Mouse (Mus musculus) urinary bladder, postnatal 4 days (tissue): ENCODE data around the gene Spef1.
"Not testable (repeated sequence)": the region's sequence is repeated elsewhere in the genome, so short reads cannot be mapped to it uniquely, and the experiment has no call there.

Experiments
- DNase-seq, 2 experiments: peaks; one replicate each; pipeline ENCODE4 v3.0.0; 2021 to 2022; ENCODE audit warnings: low spot score in 2 of 2

Gene Spef1

DNA sequence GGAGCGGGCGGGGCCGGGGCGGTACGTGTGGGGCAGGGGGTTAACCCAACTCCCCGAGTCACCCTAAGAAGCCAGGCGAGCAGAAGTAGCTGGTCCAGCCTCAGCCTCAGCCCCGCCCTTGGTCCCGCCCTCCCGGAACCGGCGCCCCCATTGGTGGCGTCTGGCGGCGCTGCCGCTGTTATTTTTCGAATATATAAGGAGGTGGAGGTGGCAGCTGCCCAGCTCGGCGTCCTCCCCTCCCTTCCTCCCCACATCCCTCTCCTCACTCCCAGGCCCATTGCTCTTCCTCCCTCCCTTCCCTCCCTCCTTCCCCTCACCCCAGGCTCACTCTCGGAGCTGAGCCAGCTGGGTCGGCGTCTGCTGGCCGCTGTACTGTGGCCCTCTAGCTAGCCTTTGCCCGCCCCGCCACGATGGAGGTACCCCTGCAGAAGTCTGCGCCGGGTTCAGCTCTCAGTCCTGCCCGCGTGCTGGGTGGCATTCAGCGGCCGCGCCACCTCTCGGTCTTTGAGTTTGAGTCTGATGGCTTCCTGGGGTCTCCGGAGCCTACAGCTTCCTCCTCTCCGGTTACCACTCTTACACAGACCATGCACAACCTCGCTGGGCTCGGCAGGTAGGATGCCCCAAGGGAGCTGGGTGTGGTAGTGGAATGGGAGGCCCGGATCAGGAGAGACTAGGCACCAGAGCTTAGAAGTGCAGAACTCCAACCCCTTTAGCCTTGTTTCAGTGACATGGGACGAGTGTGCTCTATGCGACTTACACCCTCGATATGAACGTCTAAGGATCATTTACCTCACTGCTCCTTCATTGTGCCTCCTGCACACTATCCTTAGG is at the start of gene Spef1, which contains the start of gene Cdc25b:
TSS of gene Spef1 (minus strand) at position 512 of the 831 bp plus-strand sequence.
TSS of gene Cdc25b (plus strand) at position 179 of the 831 bp plus-strand sequence.
- DNase-seq = peak; percentile 86 to 89

DNA sequence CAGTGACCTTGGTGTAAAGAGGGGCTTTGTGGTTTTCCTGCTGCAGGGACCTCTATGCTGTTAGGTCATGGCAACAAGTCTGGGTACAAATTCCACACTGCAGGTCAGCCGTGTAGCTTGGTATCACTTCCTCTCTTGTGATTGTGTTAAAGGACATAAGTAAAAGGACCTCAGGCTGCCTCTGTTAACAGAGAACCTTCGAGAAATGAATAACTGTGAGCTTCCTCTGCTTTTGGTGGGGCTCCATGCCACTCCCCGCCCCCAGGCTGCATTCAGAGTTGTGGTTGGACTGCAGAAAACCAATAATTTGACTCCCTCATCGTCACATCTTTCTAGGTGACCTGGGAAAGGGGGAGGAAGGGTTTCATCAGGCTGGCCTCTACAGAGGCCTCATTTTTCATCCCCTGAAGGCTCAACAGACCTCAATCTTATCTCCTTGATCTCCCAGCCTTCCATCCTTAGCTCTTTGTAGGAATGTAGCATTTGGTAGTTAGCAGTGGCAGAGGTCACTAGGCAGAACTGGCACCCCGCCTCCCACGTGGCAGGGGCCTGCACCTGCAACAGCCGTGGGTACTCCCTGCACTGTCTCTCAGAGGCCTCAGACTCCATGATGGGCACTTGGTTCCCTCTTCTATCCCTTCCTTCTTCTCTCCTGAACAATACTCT is 48.0 kb upstream of the Spef1 start:
- DNase-seq = no peak

DNA sequence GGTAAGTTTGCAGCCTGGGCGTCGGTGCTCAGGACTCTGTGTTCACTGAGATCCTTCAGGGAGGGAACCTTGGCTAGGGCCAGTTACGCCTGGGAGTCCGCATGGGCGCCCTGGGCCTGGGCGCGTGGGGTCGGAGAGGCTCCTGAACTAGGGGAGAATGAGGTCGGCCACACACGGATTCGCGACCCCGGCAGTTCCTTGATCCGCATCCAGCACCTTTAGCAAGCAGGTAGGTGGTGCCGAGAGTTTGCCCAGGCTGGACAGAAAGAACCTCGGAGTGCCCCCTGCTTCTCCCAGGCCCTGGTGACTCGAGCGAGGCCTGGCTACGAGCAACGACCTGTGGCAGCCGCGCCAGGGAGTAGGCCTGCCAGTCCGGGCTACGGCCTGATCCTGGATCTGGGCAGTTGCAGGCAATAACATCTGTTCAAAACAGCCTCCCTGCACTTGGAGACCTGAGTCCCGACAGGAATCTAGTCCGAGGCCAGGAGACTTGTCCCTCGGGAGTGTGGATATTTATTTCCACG is 47.1 kb upstream of the Spef1 start:
- no peak for DNase-seq

DNA sequence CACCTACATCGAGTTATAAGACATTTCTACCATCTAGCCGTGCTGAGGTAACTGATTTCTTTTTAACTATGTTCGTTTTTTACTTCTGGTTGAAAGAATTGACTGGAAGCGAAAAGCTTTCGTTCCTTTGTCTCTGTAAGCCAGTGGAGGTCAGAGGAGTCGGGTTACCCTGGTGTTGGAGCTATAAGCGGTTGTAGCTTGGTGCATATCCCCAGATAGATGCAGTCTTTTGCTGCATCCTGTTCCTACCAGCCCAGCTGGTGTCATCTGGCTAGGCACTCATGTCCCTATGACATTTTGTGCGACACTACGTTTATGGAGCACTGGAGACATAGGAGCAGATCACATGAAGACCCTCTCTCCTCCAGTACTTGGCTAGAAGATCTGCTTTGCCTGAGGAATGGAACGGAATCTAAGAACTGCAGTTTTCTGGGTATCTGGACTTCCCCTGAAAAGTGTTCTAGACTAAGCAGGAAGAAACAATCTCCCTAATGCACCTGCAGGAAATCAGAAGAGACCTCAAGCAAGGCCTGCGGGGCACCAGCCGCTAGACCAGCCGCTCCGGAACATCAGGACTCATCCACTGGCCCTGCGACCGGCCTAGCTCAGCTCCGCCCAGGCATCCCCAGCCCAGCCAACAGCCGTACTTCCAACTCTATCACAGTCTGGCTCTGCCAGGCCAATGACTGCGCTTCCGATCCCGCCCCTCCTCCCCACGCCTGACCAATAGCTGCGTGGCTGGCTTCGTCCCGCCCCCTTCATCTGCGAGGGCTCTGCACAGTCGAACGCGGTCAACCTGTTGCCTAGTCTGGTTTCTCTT is 46.4 kb upstream of the Spef1 start, which contains the start of gene Mavs:
TSS of gene Mavs (plus strand) at position 757 of the 820 bp plus-strand sequence.
- peak; percentile 94 to 97 for DNase-seq

DNA sequence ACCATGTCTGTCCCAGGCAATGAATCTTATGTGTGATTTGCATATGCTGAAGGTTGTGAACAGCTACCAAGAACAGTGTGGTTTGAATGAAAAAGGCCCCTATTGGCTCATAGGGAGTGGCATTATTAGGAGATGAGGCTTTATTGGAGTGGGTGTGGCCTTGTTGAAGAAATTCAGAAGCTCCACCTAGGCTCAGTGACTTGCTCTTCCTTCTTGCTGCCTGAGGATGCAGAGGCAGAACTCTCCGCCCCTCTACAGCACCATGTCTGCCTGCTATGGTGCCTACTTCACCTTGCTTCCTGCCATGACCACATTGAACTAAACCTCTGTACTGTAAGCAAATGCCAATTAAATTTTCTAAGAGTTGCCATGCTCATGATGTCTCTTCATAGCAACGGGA is 45.5 kb upstream of the Spef1 start:
- DNase-seq = no peak

DNA sequence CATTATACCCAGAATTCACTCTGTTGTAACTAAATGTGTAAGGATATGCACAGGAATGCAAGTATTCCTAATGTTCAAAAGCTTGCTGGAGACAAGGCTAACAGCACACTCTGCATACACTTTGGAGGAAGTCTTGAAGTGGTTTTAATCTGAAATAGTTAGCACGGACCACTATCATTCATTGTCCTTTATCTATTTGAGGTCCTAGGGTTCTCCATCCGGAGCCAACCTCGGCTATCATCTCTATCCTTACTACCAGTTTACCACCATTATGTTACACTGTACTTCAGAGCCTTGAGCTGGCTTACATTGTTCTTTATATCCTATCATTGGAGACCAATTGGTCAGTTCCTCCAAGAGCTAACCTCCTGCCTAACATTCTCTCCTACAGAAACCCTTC is 40.2 kb upstream of the Spef1 start:
- DNase-seq = no peak

DNA sequence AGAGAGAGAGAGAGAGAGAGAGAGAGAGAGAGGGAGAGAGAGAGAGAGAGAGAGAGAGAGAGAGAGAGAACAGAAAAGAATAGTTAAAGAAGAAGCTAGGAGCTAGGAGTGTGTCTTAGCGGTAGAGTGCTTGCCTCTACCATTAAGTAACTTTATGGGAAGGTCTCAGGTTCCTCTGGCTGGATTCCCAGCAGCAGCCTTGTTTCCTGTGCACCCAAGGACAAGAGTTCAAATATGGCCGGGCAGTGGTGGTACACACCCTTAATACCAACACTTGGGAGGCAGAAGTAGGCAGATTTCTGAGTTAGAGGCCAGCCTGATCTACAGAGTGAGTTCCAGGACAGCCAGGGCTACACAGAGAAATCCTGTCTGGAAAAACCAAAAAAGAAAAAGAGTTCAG is 39.6 kb upstream of the Spef1 start:
- DNase-seq = not testable (repeated sequence)

DNA sequence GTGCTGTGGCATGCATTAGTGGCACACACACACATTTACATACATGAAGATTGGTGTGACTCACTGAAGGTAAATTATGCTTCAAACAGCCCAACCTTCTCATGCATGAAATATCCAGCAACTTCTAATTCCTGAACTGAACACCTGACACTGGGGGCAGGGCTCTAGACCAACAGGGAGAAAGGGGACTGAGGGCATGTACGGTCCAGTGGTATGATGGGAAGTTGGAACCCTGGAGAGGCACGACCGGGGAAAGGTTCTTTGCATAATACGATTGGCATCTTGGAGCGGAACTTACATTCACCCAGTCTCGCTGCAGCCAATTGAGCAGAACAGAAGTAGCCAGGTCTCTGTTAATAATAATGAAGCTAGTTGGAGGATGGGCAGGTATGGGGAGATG is 38.1 kb upstream of the Spef1 start:
- no peak for DNase-seq

DNA sequence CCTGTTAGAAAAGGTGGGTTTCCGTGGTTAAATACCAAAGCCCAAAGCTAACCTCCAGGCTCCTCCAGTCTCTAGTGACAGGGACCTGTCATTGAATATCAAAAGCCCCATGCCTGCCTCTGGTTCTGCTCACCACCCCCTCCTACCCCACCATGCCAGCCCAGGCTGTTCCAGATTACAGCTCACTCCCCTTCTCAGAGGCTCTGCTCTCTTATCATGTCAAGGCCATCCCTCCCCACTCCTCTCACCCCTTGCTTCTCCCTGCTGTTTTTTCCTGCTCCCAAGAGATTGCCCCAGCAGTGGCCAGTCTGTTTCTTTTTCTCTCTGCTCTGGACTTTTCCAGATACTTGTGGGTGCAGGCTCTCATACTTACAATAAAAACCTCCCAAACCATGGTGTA is 36.5 kb upstream of the Spef1 start:
- DNase-seq = no peak

DNA sequence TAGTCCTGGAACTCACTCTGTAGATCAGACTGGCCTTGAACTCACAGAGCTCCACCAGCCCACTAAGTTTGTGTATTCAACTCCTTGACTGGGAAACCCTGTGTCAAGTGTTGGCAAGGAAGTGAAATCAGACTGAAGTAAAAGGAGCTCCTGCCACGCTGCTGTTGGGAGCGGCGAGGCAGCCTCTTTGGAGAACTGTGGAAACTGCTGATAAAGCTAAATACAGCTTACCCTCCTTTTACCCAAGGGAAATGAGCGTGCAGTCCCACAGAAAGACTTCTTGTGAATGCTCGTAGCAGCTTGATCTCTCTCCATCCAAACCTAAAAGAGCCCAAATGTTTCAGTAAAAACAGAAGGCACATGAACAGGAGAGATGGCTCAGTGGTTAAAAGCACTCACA is 35.5 kb upstream of the Spef1 start:
- no peak for DNase-seq

DNA sequence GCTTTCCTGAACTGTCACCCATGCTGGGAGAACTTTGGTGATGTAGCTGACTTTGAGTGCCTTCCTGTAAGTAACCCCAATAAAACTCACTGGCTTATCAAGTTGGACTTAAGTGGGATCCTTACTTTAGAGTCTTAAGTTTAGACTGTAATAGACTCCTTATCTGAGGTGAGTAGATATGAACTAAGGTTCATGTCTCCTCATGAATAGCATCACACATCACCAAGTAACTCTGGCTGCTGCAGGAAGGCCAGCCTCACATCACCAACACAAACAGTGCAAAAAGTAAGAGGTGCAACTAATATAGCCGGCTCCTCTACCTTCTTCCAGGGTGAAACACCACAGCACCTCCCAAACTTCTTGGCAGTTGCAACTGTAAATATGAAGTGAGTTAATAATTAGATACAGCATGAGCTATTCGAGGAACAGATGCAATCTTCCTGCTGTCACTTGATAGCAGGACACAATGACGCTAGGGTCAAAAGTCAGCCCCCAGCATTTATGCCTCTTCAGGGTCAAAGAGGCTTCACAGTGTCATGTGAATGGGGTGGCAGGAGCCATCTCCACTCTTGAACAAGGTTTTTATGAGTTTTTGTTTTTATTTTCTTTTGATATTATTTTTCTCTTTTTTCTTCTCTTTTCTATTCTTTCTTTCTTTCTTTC is 34.9 kb upstream of the Spef1 start:
- DNase-seq = no peak

DNA sequence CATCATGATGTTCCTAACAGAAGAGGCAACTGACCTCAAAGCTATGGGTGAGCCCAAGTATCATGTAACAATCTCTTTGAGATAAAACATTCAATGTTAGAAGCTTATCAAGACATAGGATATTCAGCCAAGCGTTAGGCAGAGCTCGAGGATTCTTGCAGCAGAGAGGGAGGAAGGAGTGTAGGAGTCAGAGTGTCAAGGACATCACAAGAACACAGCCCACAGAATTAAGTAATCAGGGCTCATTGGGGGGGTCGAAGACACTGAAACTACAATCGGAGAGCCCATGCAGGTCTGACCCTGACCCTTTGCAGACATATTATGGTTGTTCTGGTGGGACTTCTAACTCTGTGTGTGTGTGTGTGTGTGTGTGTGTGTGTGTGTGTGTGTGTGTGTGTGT is 32.9 kb upstream of the Spef1 start:
- DNase-seq = no peak

DNA sequence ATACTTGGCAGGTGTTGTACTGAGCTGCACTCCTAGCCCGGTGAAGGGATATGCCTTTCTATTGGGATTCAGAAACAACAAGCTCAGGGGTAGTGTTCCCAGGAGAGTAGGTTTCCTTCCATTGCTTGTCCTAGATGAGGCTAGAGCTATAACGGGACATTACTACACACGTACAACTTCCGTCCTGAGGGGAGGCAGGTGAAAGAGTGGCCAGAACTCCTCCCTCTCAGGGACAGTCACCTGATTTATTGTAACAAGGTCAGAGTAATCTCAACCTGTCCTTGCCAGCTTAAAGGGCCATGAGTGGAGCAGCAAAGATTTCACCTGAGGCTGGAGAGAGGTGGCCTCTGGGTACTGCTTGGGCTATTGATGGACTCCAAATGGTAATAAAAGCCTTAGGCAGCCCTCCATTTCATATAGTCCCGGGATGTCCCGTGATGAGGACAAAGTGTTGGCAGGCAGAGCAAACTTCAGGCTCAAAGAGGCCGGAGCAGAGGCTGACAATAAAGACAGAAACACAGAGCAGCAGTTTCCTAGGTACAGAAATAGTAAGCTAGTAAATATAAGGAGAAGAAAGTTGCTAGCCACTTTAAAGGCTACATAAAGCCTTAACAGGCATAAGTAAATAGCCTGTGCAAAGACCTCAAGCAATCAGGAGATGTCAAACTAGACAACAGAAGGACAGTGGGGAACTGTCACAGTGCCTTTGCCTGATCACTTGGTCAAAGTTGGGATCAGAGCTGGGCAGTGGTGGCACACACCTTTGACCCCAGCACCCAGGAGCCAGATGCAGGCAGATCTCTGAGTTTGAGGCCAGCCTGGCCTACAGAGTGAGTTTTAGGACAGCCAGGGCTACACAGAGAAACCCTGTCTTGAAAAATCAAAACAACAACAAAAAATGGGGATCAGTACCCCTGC is 29.1 kb upstream of the Spef1 start:
- no peak for DNase-seq

DNA sequence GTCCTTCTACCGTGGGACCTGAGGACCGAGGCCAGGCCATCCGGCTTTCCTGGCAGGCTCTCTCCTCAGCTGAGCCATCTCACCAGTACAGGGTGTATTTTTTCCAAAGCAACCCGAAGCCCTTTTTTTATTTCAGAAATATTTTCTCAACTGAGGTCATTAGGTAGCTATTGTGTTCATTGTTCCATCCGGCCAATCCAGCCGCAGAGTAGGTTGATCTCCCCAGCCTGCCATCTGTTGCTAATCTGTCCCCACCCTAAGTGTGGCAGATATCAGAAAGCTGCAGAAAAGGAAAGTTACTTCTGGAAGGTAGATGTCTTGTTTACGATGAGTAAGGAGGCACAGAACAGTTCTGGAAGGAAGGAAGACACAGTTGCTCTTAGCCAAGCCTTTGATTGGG is 26.7 kb upstream of the Spef1 start:
- DNase-seq = no peak

DNA sequence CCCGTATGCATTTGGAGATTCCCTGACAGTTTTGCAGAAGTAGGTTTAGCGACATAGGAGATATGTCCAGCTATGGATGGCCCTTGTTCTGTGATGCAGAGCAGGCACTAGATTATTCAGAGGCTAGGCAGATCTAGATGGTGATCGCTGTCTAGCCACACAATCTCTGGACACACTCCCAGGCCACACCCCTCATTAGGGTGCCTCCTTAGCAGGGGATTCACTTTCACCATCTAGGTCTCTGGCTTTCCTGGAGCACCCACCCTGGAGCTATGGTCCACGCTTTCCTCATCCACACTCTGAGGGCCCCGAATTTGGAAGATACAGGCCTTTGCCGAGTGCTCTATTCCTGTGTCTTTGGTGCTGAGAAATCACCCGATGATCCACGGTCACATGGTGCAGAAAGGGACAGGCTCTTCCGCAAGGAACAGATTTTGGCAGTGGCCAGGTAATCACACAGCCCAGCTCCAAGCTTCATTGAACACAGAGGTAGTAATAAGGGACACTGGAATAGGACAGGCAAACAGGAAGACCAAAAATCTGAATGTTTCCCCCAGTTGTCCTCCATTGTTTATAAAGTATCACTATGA is 24.0 kb upstream of the Spef1 start:
- no peak for DNase-seq

DNA sequence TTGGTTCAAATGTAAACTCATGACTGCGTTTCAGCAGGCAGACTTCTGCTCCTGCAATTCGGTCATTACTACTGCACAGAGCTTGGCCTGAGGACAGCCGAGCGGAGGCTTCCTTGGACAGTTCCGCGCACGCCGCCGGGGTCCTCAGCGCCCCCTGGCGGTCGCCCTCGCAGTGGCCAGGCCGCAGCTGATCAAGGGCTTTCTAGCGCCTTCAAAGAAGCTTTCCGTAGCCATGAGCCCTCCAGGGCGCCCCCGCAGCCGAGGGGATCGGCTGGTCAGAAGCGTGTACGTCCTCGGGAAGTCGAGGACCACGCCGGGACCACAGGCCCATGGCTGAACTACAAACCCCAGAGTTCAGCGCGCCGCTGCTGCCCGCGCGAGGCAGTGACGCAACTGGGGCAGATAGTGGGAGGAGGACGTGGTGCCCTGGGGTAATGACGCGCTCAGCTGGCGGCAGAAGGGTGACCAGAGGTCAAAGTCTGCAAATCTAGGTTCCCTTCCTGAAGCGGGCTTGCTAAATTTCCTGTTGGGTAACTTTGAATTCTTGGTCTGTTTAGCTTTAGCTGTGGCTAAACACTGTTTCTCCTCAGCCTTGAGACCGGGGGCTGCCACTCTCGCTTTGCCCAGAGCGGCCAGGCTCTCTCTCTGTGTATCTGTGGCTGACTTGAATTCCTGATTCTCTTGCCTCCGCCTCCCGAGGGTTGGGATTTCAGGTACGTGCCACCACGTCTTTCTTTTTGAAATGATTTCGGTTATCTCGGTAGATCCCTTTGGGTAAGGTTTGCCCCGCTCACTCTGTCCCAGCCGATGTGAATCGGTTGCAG is 23.1 kb upstream of the Spef1 start:
- peak; percentile 94 to 97 for DNase-seq

DNA sequence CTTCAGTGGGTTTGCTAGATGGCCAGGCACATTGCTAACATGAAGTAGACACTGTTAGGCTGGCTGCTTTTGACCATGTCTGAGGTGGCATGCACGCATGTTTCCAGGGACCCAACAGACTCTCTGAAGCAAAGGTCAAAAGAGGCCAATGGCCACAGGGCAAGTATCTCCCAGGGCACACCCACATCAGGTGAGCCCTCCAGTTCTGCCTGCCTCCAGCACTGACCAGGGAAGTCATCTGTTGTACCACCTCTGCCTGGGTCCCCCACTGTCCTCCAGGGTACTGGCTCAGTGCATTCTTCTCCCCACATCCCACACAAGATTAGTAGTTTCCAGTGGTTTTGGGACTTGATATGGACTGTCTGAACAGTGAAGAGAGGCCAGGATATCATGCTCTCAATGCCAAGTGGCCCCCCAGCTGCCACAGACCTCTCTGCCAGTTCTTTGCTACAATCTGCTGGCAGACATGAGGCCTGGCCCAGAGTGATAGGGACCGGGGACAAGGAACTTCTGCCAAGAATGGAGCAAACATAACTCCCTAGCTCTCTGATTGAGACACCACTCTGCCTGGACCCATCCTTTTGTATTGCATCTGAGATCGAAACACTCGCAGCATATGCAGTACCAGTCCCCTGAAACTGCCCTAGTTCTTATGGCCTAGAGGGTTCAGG is 22.2 kb upstream of the Spef1 start:
- DNase-seq = no peak

DNA sequence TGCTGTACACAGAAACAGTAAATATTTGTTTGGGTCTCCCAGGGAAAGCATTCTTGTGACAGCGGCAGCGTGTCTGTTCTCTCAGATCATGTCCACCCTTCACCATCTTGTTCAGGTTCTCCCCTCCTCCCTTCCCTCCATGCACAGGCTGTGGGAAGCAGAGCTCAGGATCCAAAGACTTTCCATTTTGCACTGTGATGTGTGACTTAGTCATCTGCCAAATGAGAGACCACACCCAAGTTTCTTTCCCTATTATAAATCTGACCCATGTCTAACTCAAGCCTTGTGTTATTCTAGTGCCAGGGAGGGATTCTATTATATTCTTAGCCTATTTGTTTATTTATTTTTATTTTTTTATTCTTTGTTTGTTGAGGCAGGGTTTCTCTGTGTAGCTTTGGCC is 21.3 kb upstream of the Spef1 start:
- no peak for DNase-seq

DNA sequence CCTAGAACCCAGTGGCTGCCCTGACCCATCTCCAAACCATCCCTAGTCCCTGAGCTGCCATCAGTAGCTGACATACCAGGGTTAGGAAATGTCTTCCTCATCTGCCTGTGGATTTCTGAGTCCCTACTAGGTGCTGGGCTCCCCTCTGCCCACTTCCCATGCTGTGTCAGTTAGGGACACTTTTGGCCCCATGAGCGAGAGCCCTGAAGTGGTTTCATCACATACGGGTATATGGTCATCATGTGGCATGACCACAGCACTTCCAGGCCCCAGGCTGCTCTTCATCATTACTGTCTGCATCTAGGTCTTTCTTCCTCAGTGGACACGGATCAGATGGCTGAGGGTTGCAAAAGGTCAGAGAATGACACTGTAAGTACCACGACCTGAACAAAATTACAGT is 19.7 kb upstream of the Spef1 start, which contains the start of gene Ap5s1:
TSS of gene Ap5s1 (plus strand) at position 301 of the 400 bp plus-strand sequence.
- DNase-seq = no peak
